Mouse (Mus musculus) leukemia stem cell, adult 10-12 weeks (primary cell): Measurements from ENCODE around the gene Aire. TPM values are rescaled to one million over a fixed set of nuclear protein-coding genes. Genes with fewer than 3 reads are reported as not detected.

Experiments
- polyA plus RNA-seq: library from polyadenylated mRNA; stranded (reverse); fragments of >175 nt; gene quantifications from 2 replicates; pipeline ENCODE4 v1.2.3, GENCODE M21; 2012; ENCODE audit warnings: low replicate concordance

Gene Aire
- polyA plus RNA-seq, result 1.5 and 1.6 TPM in 2 replicates

DNA sequence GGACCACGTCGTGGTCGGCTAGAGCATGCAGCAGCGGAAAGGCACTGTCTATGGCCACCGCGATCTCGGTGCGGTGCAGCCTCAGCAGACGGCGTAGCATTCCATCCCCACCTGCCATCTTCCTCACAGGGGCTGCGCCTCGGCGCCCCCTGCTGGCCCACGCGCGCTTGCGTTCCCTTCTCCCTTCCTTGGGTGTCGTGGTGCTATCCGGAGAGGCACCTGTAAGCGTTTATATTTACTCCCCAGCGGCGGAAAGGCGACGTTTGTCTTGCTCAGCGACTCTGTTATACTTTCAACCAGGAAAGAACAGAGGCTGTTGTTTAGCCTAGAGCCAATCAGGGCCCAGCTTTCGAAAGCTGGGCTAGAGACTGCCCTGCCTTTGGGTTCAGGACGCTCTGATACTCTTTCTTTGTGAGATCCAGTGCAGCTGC, at the start of gene Aire:
Gene Aire (minus strand): TSS at position 205 of the 431 bp plus-strand sequence.

DNA sequence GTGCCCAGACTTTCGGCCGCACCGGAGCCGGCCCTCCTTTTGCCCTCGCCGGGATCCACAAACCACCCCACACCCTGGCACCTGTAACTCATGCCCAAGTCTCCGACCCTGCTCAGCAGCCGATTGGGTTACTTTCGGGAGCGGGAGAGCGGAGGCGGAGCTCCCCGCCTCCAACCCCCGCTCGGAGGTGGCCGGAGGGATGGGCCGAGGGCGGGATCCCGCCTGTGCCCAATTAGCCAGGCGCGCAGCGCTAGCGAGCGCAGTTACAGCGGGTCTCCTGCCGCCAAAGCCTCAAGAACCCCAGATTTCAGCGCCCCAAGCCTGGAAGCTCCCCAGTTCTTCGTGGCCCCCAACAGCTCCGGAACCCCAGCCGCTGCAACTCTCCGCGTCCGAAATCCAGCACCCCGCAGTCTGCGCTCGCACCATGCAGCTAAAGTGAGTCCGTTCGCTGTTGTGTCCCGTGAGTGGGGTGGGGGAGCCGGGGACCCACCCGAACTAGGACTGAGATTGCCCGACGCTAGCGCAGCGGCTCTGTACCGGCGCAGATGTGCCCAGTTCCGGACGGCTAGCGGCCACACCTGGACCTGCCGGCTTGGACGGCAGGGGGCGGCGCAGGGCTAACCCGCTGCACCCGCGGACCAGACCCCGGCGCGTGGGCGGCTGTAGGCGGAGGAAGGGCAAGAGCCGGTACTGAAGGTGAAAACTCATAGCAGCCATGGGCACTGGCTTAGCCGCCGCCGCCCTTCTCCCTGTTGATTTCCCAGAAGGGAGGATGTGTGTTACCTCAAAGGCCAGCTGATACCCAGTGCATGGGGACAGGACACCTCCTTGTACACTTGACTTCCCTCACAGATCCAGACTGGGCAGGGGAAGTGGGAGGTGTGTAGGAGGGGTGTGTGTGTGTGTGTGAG, 25.9 kb upstream of the Aire start, which contains the start of gene Icosl:
Gene Icosl (plus strand): TSS at position 202 of the 911 bp plus-strand sequence.

GRCm38 (mm10) chr10:78041647-78042046, 1.8 kb downstream of the Aire start, which contains the start of gene Dnmt3l:
Dnmt3l (plus strand) TSS chr10:78041947.

GRCm38 (mm10) chr10:78009945-78010293, 33.5 kb downstream of the Aire start, which contains the start of gene Pfkl:
Pfkl (minus strand) TSS chr10:78010083.

Other genes with a start within 250 kb of the Aire start
- not detected in 2 replicates for gene Gm9639, start 248.5 kb downstream of the Aire start, polyA plus RNA-seq
- gene Gm19668, start 244.5 kb downstream of the Aire start, polyA plus RNA-seq, result not detected in 2 replicates
- gene Gm9507, start 231.8 kb downstream of the Aire start, polyA plus RNA-seq, result not detected in 2 replicates
- gene Gm2696, start 228.9 kb downstream of the Aire start, polyA plus RNA-seq, result not detected in 2 replicates
- not detected in 2 replicates for gene Krtap10-4, start 216.5 kb downstream of the Aire start, polyA plus RNA-seq
- not detected in 2 replicates for gene Krtap10-10, start 207.7 kb downstream of the Aire start, polyA plus RNA-seq
- not detected in 2 replicates for gene Gm36176, start 196.8 kb downstream of the Aire start, polyA plus RNA-seq
- not detected in 2 replicates for gene Gm10318, start 190.8 kb downstream of the Aire start, polyA plus RNA-seq
- not detected in 2 replicates for gene Gm3285, start 181.6 kb downstream of the Aire start, polyA plus RNA-seq
- gene Lrrc3, start 141.1 kb downstream of the Aire start, polyA plus RNA-seq, result 0.09 and 0.15 TPM in 2 replicates
- 2.6 and 5.5 TPM in 2 replicates for gene Trpm2, start 73.0 kb downstream of the Aire start, polyA plus RNA-seq
- 16.9 and 22.6 TPM in 2 replicates for gene 1810043G02Rik, start 65.1 kb downstream of the Aire start, polyA plus RNA-seq
- 84.1 and 114 TPM in 2 replicates for gene Pfkl, start 33.5 kb downstream of the Aire start, polyA plus RNA-seq
- gene Dnmt3l, start 1.7 kb downstream of the Aire start, polyA plus RNA-seq, result 0.14 TPM in 1 of 2 replicates, not detected in the other
- 2.5 and 30.0 TPM in 2 replicates for gene Icosl, start 25.7 kb upstream of the Aire start, polyA plus RNA-seq
- gene D10Jhu81e, start 126.2 kb upstream of the Aire start, polyA plus RNA-seq, result 50.2 and 67.1 TPM in 2 replicates
- gene Pwp2, start 141.5 kb upstream of the Aire start, polyA plus RNA-seq, result 7.0 and 12.9 TPM in 2 replicates
- gene Trappc10, start 201.0 kb upstream of the Aire start, polyA plus RNA-seq, result 91.7 and 130 TPM in 2 replicates